Mouse (Mus musculus) adrenal gland, postnatal 25 days (tissue): ENCODE measurements at regions not wholly inside any gene's neighbourhood (a gene's known extent, or its start where the extent isn't known, plus 50 kb on each side); places are given as distances from the start of the nearest gene placed in this dataset.
"Not testable (repeated sequence)": the region's sequence is repeated elsewhere in the genome, so short reads cannot be mapped to it uniquely, and the experiment has no call there.

Source experiments
- DNase-seq: peaks from one replicate; pipeline ENCODE4 v3.0.0; 2021; ENCODE audit warnings: mixed read lengths

- no peak for DNase-seq
These were observed 91.4 kb upstream of the Mdm1 start for GRCm38 (mm10) chr10:118050152-118050641.

- DNase-seq = no peak
These were observed 89.6 kb upstream of the Mdm1 start for GRCm38 (mm10) chr10:118052042-118052441.

- no peak for DNase-seq
These were observed 89.1 kb upstream of the Mdm1 start for GRCm38 (mm10) chr10:118052477-118052876.

- no peak for DNase-seq
These were observed 88.6 kb upstream of the Mdm1 start for GRCm38 (mm10) chr10:118053037-118053436.

GRCm38 (mm10) chr10:118056789-118057271, 84.8 kb upstream of the Mdm1 start:
- no peak for DNase-seq

- no peak for DNase-seq
These were observed 84.1 kb upstream of the Mdm1 start for GRCm38 (mm10) chr10:118057516-118057915.

- no peak for DNase-seq
These were observed 76.8 kb upstream of the Mdm1 start for GRCm38 (mm10) chr10:118064816-118065216.

GRCm38 (mm10) chr10:118076341-118076740, 65.3 kb upstream of the Mdm1 start:
- DNase-seq = not testable (repeated sequence)

GRCm38 (mm10) chr10:118081636-118082166, 59.9 kb upstream of the Mdm1 start:
- no peak for DNase-seq

- DNase-seq = no peak
These were observed 58.4 kb upstream of the Mdm1 start for GRCm38 (mm10) chr10:118083035-118083720.

GRCm38 (mm10) chr10:118083721-118084075, 57.9 kb upstream of the Mdm1 start:
- no peak for DNase-seq

- DNase-seq = no peak
These were observed 56.3 kb upstream of the Mdm1 start for GRCm38 (mm10) chr10:118085046-118085983.

GRCm38 (mm10) chr10:118087570-118088340, 53.9 kb upstream of the Mdm1 start:
- DNase-seq = no peak

- no peak for DNase-seq
These were observed 53.1 kb upstream of the Mdm1 start for GRCm38 (mm10) chr10:118088499-118088898.

GRCm38 (mm10) chr10:118089879-118090278, 51.7 kb upstream of the Mdm1 start:
- no peak for DNase-seq

GRCm38 (mm10) chr10:118091476-118091875, 50.1 kb upstream of the Mdm1 start:
- no peak for DNase-seq
